Mouse (Mus musculus): ENCODE results near the gene Mdk.

- no peak for TF ChIP-seq POLR2A (IDR thresholded peaks at IDR 0.05; ENCODE audit: low read depth, low read length)
- TF ChIP-seq CTCF (IDR thresholded peaks at IDR 0.05; ENCODE audit: extremely low read depth, insufficient read length, insufficient replicate concordance, low read depth, low read length): no peak
Observed at GRCm38 (mm10) chr2:91948792-91949241, 16.7 kb upstream of the Mdk start.

Measured in small intestine, adult 2 months (tissue).